Mouse (Mus musculus) cerebellum, adult (tissue): ENCODE results near the gene Mrpl14.

ENCODE experiments used
- ATAC-seq: cut with Nextera tagmentation; 2 replicates; pipeline ENCODE4 v1.9.2; 2017; ENCODE audit warnings: mild to moderate bottlenecking, moderate library complexity, mixed read lengths; ENCODE audit not compliant: insufficient number of reproducible peaks, low FRiP score, low TSS enrichment

Gene Mrpl14

GRCm38 (mm10) chr17:45742371-45743147 lies 56.4 kb downstream of the Mrpl14 start:
- ATAC-seq: no peak

- no peak for ATAC-seq
Observed at GRCm38 (mm10) chr17:45745629-45746028, 59.5 kb downstream of the Mrpl14 start.

DNA sequence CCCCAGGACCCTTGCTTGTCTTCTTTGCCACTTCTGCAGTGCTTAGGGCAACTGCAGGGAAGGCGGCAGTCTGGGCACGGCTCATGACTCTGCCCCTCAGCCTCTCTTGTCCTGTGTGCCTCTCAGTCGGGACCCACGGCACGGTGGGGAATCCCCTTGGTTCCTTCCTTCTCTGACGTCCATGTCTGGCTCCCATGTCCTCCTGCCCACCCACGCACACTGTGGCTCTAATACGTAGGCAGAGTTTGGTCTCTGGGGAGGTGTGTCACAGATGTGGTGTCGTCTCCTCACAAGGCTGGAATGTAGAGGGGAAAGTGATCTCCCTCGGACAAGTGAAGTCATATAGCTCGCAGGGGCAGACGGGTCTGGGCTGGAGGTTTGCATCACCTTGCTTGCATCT lies 60.6 kb downstream of the Mrpl14 start:
- no peak for ATAC-seq

DNA sequence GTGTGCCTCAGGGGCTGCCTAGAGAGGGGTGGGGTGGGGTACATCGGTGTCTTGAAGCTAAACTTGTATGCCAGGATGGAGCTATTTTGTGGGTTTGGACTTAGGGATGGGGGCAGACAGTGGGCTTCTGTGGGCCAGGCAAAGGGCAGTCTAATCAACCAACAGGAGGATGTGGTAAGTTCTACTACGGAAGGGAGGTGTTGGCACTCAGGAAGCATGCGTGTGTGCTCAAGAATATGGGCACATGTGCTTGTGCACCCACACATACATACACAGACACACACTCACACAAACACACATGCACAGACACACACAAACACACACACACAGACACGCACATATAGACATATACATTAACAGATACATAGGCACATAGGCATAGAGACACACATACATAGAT lies 61.2 kb downstream of the Mrpl14 start:
- ATAC-seq: no peak
